Mouse (Mus musculus) olfactory bulb, adult 2 months (tissue): Measurements from ENCODE around the gene Cd38.

Source experiments
- CTCF ChIP-seq: fragments of 200-500 bp; IDR thresholded peaks from 2 replicates; pipeline ENCODE4 v1.5.1; 2012; ENCODE audit warnings: low read depth, mild to moderate bottlenecking, low read length, moderate library complexity; ENCODE audit not compliant: insufficient read depth
- POLR2A ChIP-seq: fragments of 200-500 bp; IDR thresholded peaks from 2 replicates; pipeline ENCODE4 v1.6.1; 2012; ENCODE audit warnings: mild to moderate bottlenecking, low read depth, low read length, moderate library complexity; ENCODE audit not compliant: insufficient read depth

GRCm38 (mm10) chr5:43909213-43909612 lies 40.9 kb downstream of the Cd38 start:
- TF ChIP-seq CTCF = no peak
- no peak for TF ChIP-seq POLR2A
